In genomic region chr4:147904313-147905089, GRCm38 (mm10) we compare ENCODE assay signal across 7 mouse cellular contexts. TPM values are rescaled to one million over a fixed set of nuclear protein-coding genes. Genes with fewer than 3 reads are reported as not detected.
A peak's percentile ranks its signal among the peaks of the same experiment; 100 is the strongest.
DNase-seq lines count a peak whose midpoint lies in the region; ATAC-seq lines count a peak whose summit lies in the region.

Mfn2 (minus strand) TSS chr4:147904704.

- no peaks in the 10 kb centered on the region for H3K9me3 ChIP-seq in embryonic facial prominence, embryonic 12.5 days
- no peaks in the 10 kb centered on the region for H3K9me3 ChIP-seq in limb, embryonic 11.5 days (ENCODE audit: control insufficient read depth, low read length)
- H3K9me3 ChIP-seq in midbrain, embryonic 14.5 days (ENCODE audit: control insufficient read depth, low read length), result no peaks in the 10 kb centered on the region

- peak within 1 kb of the TSS; percentile 80 for H3K27ac ChIP-seq in embryonic facial prominence, embryonic 12.5 days
- H3K27ac ChIP-seq in limb, embryonic 11.5 days (replicated peaks; ENCODE audit: low read depth, low read length), result no peak within 1 kb of the TSS
- H3K27ac ChIP-seq in midbrain, embryonic 14.5 days (replicated peaks; ENCODE audit: low read depth, low read length), result peak within 1 kb of the TSS; percentile 93

- H3K4me3 ChIP-seq in embryonic facial prominence, embryonic 12.5 days, result peak within 1 kb of the TSS; percentile 86
- peak within 1 kb of the TSS; percentile 92 for H3K4me3 ChIP-seq in limb, embryonic 11.5 days (ENCODE audit: low read depth, low read length)
- peak within 1 kb of the TSS; percentile 91 for H3K4me3 ChIP-seq in midbrain, embryonic 14.5 days (replicated peaks; ENCODE audit: low read depth, low read length)

- peak within 1 kb of the TSS; percentile 76 for H3K9ac ChIP-seq in embryonic facial prominence, embryonic 12.5 days
- peak within 1 kb of the TSS; percentile 63 for H3K9ac ChIP-seq in limb, embryonic 11.5 days (ENCODE audit: low read length)
- H3K9ac ChIP-seq in midbrain, embryonic 14.5 days (replicated peaks; ENCODE audit: low read length), result peak within 1 kb of the TSS; percentile 88

- 0 out of 2 replicates have a peak, but pooled peaks cover 13% of the 10 kb centered on the region for H3K36me3 ChIP-seq in embryonic facial prominence, embryonic 12.5 days
- H3K36me3 ChIP-seq in limb, embryonic 11.5 days (ENCODE audit: control insufficient read depth, insufficient read depth, low read length), result no peaks in the 10 kb centered on the region
- H3K36me3 ChIP-seq in midbrain, embryonic 14.5 days (ENCODE audit: control insufficient read depth, insufficient read depth, low read length), result peaks cover 31% of the 10 kb centered on the region

- WGBS in embryonic facial prominence, embryonic 12.5 days, result under 1% methylated on average over 59 of the region's 59 CpGs
- WGBS in limb, embryonic 11.5 days, result under 1% methylated on average over 56 of the region's 59 CpGs
- WGBS in midbrain, embryonic 14.5 days, result under 1% methylated on average over 55 of the region's 59 CpGs

- DNase-seq in adrenal gland, postnatal 25 days, result peak; percentile 86
- DNase-seq in heart, adult 11 months, result peak; percentile 99
- DNase-seq in kidney, adult 18-20 months, result peak; percentile 96
- DNase-seq in limb, embryonic 11.5 days (ENCODE audit: low spot score), result peak; percentile 91
- peak; percentile 95 for DNase-seq in midbrain, embryonic 14.5 days
- DNase-seq in spleen, adult 18-20 months, result peak; percentile 80 to 87

- peaks cover 13% of the 10 kb centered on the region for H3K4me1 ChIP-seq in embryonic facial prominence, embryonic 12.5 days
- peaks cover 7% of the 10 kb centered on the region; the same call in 1 of the 2 replicates for H3K4me1 ChIP-seq in limb, embryonic 11.5 days (ENCODE audit: control insufficient read depth, insufficient read depth, low read length)
- peaks cover 13% of the 10 kb centered on the region; the same call in 1 of the 2 replicates for H3K4me1 ChIP-seq in midbrain, embryonic 14.5 days (ENCODE audit: control insufficient read depth, insufficient read depth, low read length)

- no peaks in the 10 kb centered on the region for H3K27me3 ChIP-seq in embryonic facial prominence, embryonic 12.5 days
- no peaks in the 10 kb centered on the region for H3K27me3 ChIP-seq in limb, embryonic 11.5 days (ENCODE audit: control insufficient read depth, insufficient read depth, low read length)
- H3K27me3 ChIP-seq in midbrain, embryonic 14.5 days (ENCODE audit: control insufficient read depth, insufficient read depth, low read length), result no peaks in the 10 kb centered on the region

- H3K4me2 ChIP-seq in embryonic facial prominence, embryonic 12.5 days (replicated peaks), result peak within 1 kb of the TSS; percentile 58
- H3K4me2 ChIP-seq in limb, embryonic 11.5 days (ENCODE audit: low read depth, severe bottlenecking), result peak within 1 kb of the TSS; percentile 54
- peak within 1 kb of the TSS; percentile 72 for H3K4me2 ChIP-seq in midbrain, embryonic 14.5 days (ENCODE audit: low read length)

- peak; percentile 84 for ATAC-seq in embryonic facial prominence, embryonic 12.5 days (ENCODE audit: insufficient number of reproducible peaks, insufficient read depth, low FRiP score, low TSS enrichment)
- ATAC-seq in limb, embryonic 11.5 days (ENCODE audit: insufficient number of reproducible peaks, low FRiP score, low TSS enrichment, low read depth), result peak; percentile 93
- peak; percentile 94 for ATAC-seq in midbrain, embryonic 14.5 days (ENCODE audit: low FRiP score, low TSS enrichment)

RNA-seq across cellular contexts. Expression of gene Mfn2, which starts in this region (rescaled TPM):
- 151 and 217 TPM in 2 replicates for total RNA-seq in adrenal gland, postnatal 25 days (2021)
- polyA plus RNA-seq in embryonic facial prominence, embryonic 12.5 days (2016; fragmentation: Nextera tagmentation; extraction: Ambion mirVana), result 38.2 and 42.6 TPM in 2 replicates
- 20.7 and 23.7 TPM in 2 replicates for polyA plus RNA-seq in limb, embryonic 11.5 days (2014; fragmentation: Nextera tagmentation; extraction: Ambion mirVana)
- polyA plus RNA-seq in midbrain, embryonic 14.5 days (2014; fragmentation: Nextera tagmentation; extraction: Ambion mirVana), result 56.9 and 77.2 TPM in 2 replicates
